ENCODE assay signal across 25 mouse cellular contexts in genomic region chr14:35198899-35199298, GRCm38 (mm10).
DNase-seq lines count a peak whose midpoint lies in the region; ATAC-seq lines count a peak whose summit lies in the region.
"Had no signal": no experiment of that assay in that cellular context is flagged by ENCODE, and none has a peak within 500 bp of the region (broad histone marks: within the 10 kb centered on the region; RNA-seq: fewer than 3 reads in every experiment).

No protein-coding gene starts in this region.

- H3K4me1 ChIP-seq in hindbrain, embryonic 12.5 days = no peaks in the 10 kb centered on the region
- H3K4me1 ChIP-seq in hindbrain, embryonic 10.5 days (replicated peaks) = no peaks in the 10 kb centered on the region
- 0 out of 2 replicates have a peak, but pooled peaks cover 2% of the 10 kb centered on the region for H3K4me1 ChIP-seq in midbrain, embryonic 16.5 days (ENCODE audit: control insufficient read depth, insufficient read depth, low read length)
- no peaks in the 10 kb centered on the region for H3K4me1 ChIP-seq in midbrain, embryonic 10.5 days
- peaks cover 3% of the 10 kb centered on the region; the same call in 1 of the 2 replicates for H3K4me1 ChIP-seq in hindbrain, embryonic 16.5 days (ENCODE audit: control insufficient read depth, insufficient read depth, low read depth, low read length)
- H3K4me1 ChIP-seq in neural tube, embryonic 15.5 days = peaks cover 11% of the 10 kb centered on the region
- H3K4me1 ChIP-seq: limb, embryonic 10.5 days; limb, embryonic 15.5 days; liver, embryonic 13.5 days had no signal

- no peaks in the 10 kb centered on the region for H3K27me3 ChIP-seq in hindbrain, embryonic 12.5 days
- no peaks in the 10 kb centered on the region for H3K27me3 ChIP-seq in hindbrain, embryonic 10.5 days (ENCODE audit: insufficient read depth, poor library complexity, severe bottlenecking)
- no peaks in the 10 kb centered on the region for H3K27me3 ChIP-seq in midbrain, embryonic 16.5 days (ENCODE audit: control insufficient read depth, insufficient read depth, low read depth, low read length)
- no peaks in the 10 kb centered on the region for H3K27me3 ChIP-seq in midbrain, embryonic 10.5 days (ENCODE audit: low read depth, poor library complexity, severe bottlenecking)
- no peaks in the 10 kb centered on the region for H3K27me3 ChIP-seq in hindbrain, embryonic 16.5 days (replicated peaks; ENCODE audit: control insufficient read depth, insufficient read depth, low read length)
- no peaks in the 10 kb centered on the region for H3K27me3 ChIP-seq in neural tube, embryonic 15.5 days (replicated peaks)
- H3K27me3 ChIP-seq: limb, embryonic 15.5 days; liver, embryonic 13.5 days had no signal

- no peaks in the 10 kb centered on the region for H3K36me3 ChIP-seq in hindbrain, embryonic 12.5 days
- H3K36me3 ChIP-seq in hindbrain, embryonic 10.5 days = no peaks in the 10 kb centered on the region
- no peaks in the 10 kb centered on the region for H3K36me3 ChIP-seq in midbrain, embryonic 16.5 days (ENCODE audit: control insufficient read depth, insufficient read depth, low read length)
- H3K36me3 ChIP-seq in midbrain, embryonic 10.5 days = no peaks in the 10 kb centered on the region
- H3K36me3 ChIP-seq in hindbrain, embryonic 16.5 days (ENCODE audit: control insufficient read depth, insufficient read depth, low read length) = no peaks in the 10 kb centered on the region
- no peaks in the 10 kb centered on the region for H3K36me3 ChIP-seq in neural tube, embryonic 15.5 days
- H3K36me3 ChIP-seq: limb, embryonic 10.5 days; limb, embryonic 15.5 days; liver, embryonic 13.5 days had no signal

- H3K9me3 ChIP-seq in hindbrain, embryonic 12.5 days (replicated peaks) = no peaks in the 10 kb centered on the region
- H3K9me3 ChIP-seq in hindbrain, embryonic 10.5 days = no peaks in the 10 kb centered on the region
- no peaks in the 10 kb centered on the region for H3K9me3 ChIP-seq in midbrain, embryonic 16.5 days (replicated peaks; ENCODE audit: control insufficient read depth, low read length, poor library complexity, severe bottlenecking)
- H3K9me3 ChIP-seq in midbrain, embryonic 10.5 days (replicated peaks) = no peaks in the 10 kb centered on the region
- no peaks in the 10 kb centered on the region for H3K9me3 ChIP-seq in hindbrain, embryonic 16.5 days (ENCODE audit: control insufficient read depth, low read length)
- H3K9me3 ChIP-seq in neural tube, embryonic 15.5 days (replicated peaks) = no peaks in the 10 kb centered on the region
- H3K9me3 ChIP-seq: limb, embryonic 10.5 days; limb, embryonic 15.5 days; liver, embryonic 13.5 days had no signal

- no peak for DNase-seq in hindbrain, embryonic 10.5 days (ENCODE audit: low spot score)
- no peak for DNase-seq in midbrain, embryonic 10.5 days (ENCODE audit: low spot score)
- DNase-seq: adrenal gland, adult 2 months; adrenal gland, postnatal 36 days; cerebellum, adult 2 months; cerebellum, postnatal 25 days; gastrocnemius, postnatal 14 days; heart, postnatal 14 days; kidney, postnatal 14 days; layer of hippocampus, adult 9-11 months; liver, embryonic 13.5 days; lung, adult 18-20 months; lung, postnatal 14 days; right cerebral cortex, adult 18-20 months; spleen, adult 18-20 months; thymus, postnatal 14 days had no signal

- no peak overlapping the region for H3K4me3 ChIP-seq in hindbrain, embryonic 12.5 days
- no peak overlapping the region for H3K4me3 ChIP-seq in hindbrain, embryonic 10.5 days
- no peak overlapping the region for H3K4me3 ChIP-seq in midbrain, embryonic 16.5 days (ENCODE audit: low read depth, low read length)
- no peak overlapping the region for H3K4me3 ChIP-seq in midbrain, embryonic 10.5 days
- no peak overlapping the region for H3K4me3 ChIP-seq in hindbrain, embryonic 16.5 days (ENCODE audit: low read length)
- no peak overlapping the region for H3K4me3 ChIP-seq in neural tube, embryonic 15.5 days (replicated peaks)
- H3K4me3 ChIP-seq: limb, embryonic 10.5 days; limb, embryonic 15.5 days; liver, embryonic 13.5 days had no signal

- no peak overlapping the region for H3K9ac ChIP-seq in hindbrain, embryonic 12.5 days
- no peak overlapping the region for H3K9ac ChIP-seq in midbrain, embryonic 16.5 days (ENCODE audit: low read depth, low read length)
- H3K9ac ChIP-seq in hindbrain, embryonic 16.5 days (ENCODE audit: low read depth, low read length) = no peak overlapping the region
- no peak overlapping the region for H3K9ac ChIP-seq in neural tube, embryonic 15.5 days (replicated peaks)
- H3K9ac ChIP-seq: limb, embryonic 15.5 days; liver, embryonic 13.5 days had no signal

- no peak overlapping the region for H3K27ac ChIP-seq in hindbrain, embryonic 12.5 days
- no peak overlapping the region for H3K27ac ChIP-seq in hindbrain, embryonic 10.5 days
- no peak overlapping the region for H3K27ac ChIP-seq in midbrain, embryonic 16.5 days (ENCODE audit: low read length)
- no peak overlapping the region for H3K27ac ChIP-seq in midbrain, embryonic 10.5 days (replicated peaks)
- H3K27ac ChIP-seq in hindbrain, embryonic 16.5 days (ENCODE audit: low read depth, low read length) = no peak overlapping the region
- 0 out of 2 replicates have a peak overlapping the region, but pooled peaks have one; percentile 43 for H3K27ac ChIP-seq in neural tube, embryonic 15.5 days (replicated peaks)
- H3K27ac ChIP-seq: limb, embryonic 10.5 days; limb, embryonic 15.5 days; liver, embryonic 13.5 days had no signal

- 77% methylated on average over 6 of the region's 6 CpGs for WGBS in hindbrain, embryonic 12.5 days
- 91% methylated on average over 6 of the region's 6 CpGs for WGBS in hindbrain, embryonic 10.5 days
- WGBS in midbrain, embryonic 16.5 days = 69% methylated on average over 6 of the region's 6 CpGs
- WGBS in midbrain, embryonic 10.5 days = 89% methylated on average over 6 of the region's 6 CpGs
- WGBS in hindbrain, embryonic 16.5 days = 56% methylated on average over 6 of the region's 6 CpGs
- 34% methylated on average over 6 of the region's 6 CpGs for WGBS in neural tube, embryonic 15.5 days

- no peak overlapping the region for H3K4me2 ChIP-seq in hindbrain, embryonic 12.5 days (replicated peaks)
- H3K4me2 ChIP-seq in midbrain, embryonic 16.5 days (ENCODE audit: low read length) = no peak overlapping the region
- no peak overlapping the region for H3K4me2 ChIP-seq in hindbrain, embryonic 16.5 days (ENCODE audit: low read length)
- H3K4me2 ChIP-seq in neural tube, embryonic 15.5 days = 0 out of 2 replicates have a peak overlapping the region, but pooled peaks have one; percentile 19
- H3K4me2 ChIP-seq: limb, embryonic 15.5 days; liver, embryonic 13.5 days had no signal

- peak; percentile 60; the same call in 1 of the 2 replicates for ATAC-seq in hindbrain, embryonic 12.5 days (ENCODE audit: low FRiP score)
- peak; percentile 72 for ATAC-seq in midbrain, embryonic 16.5 days
- peak; percentile 89 for ATAC-seq in hindbrain, embryonic 16.5 days
- peak; percentile 77; the same call in 1 of the 2 replicates for ATAC-seq in neural tube, embryonic 15.5 days (ENCODE audit: low FRiP score)
- no peak for ATAC-seq in frontal cortex, adult (ENCODE audit: low TSS enrichment)
- ATAC-seq: CD4-positive, CD25-positive, alpha-beta regulatory T cell, adult 4 months; intestine, postnatal 0 days had no signal
